Mouse (Mus musculus) heart, adult 9 months (tissue): ENCODE results near the gene Ptpn22.
A peak's percentile ranks its signal among the peaks of the same experiment; 100 is the strongest.
"Not testable (repeated sequence)": the region's sequence is repeated elsewhere in the genome, so short reads cannot be mapped to it uniquely, and the experiment has no call there.

ENCODE experiments used
- DNase-seq, 2 experiments: peaks; one replicate each; pipeline ENCODE4 v3.0.0; 2022; ENCODE audit warnings: low spot score in 2 of 2

The Ptpn22 gene

GRCm38 (mm10) chr3:103858881-103859801 lies at the start of gene Ptpn22:
Gene Ptpn22 (plus strand): TSS chr3:103859795.
- peak; percentile 14 to 58 for DNase-seq

- no peak for DNase-seq
Measured at GRCm38 (mm10) chr3:103809799-103810150, 49.8 kb upstream of the Ptpn22 start.

GRCm38 (mm10) chr3:103810967-103811366 lies 48.6 kb upstream of the Ptpn22 start:
- no peak for DNase-seq

- no peak for DNase-seq
Measured at GRCm38 (mm10) chr3:103827548-103827947, 32.0 kb upstream of the Ptpn22 start.

GRCm38 (mm10) chr3:103829036-103829435 lies 30.6 kb upstream of the Ptpn22 start:
- DNase-seq, result no peak

GRCm38 (mm10) chr3:103830681-103831080 lies 28.9 kb upstream of the Ptpn22 start:
- DNase-seq, result not testable (repeated sequence)

GRCm38 (mm10) chr3:103831146-103831545 lies 28.4 kb upstream of the Ptpn22 start:
- no peak for DNase-seq

GRCm38 (mm10) chr3:103832426-103832825 lies 27.2 kb upstream of the Ptpn22 start, which contains the start of gene Bcl2l15:
Gene Bcl2l15 (plus strand): TSS chr3:103832601.
- no peak for DNase-seq

GRCm38 (mm10) chr3:103834001-103834400 lies 25.6 kb upstream of the Ptpn22 start:
- DNase-seq, result no peak

GRCm38 (mm10) chr3:103835272-103835950 lies 24.2 kb upstream of the Ptpn22 start:
- DNase-seq, result no peak

- DNase-seq, result no peak
Measured at GRCm38 (mm10) chr3:103835951-103836310, 23.7 kb upstream of the Ptpn22 start.

GRCm38 (mm10) chr3:103836453-103836852 lies 23.1 kb upstream of the Ptpn22 start:
- no peak for DNase-seq

GRCm38 (mm10) chr3:103839711-103840110 lies 19.9 kb upstream of the Ptpn22 start:
- DNase-seq, result no peak

- DNase-seq, result not testable (repeated sequence)
Measured at GRCm38 (mm10) chr3:103840195-103840594, 19.4 kb upstream of the Ptpn22 start.

- not testable (repeated sequence) for DNase-seq
Measured at GRCm38 (mm10) chr3:103840946-103841345, 18.6 kb upstream of the Ptpn22 start.

- DNase-seq, result no peak
Measured at GRCm38 (mm10) chr3:103850644-103851363, 8.8 kb upstream of the Ptpn22 start.

- DNase-seq, result no peak
Measured at GRCm38 (mm10) chr3:103851481-103851880, 8.1 kb upstream of the Ptpn22 start.

- DNase-seq, result no peak
Measured at GRCm38 (mm10) chr3:103851882-103852281, 7.7 kb upstream of the Ptpn22 start.

- peak in 1 of 2 experiments; percentile 16 for DNase-seq
Measured at GRCm38 (mm10) chr3:103852565-103853299, 6.9 kb upstream of the Ptpn22 start.

- DNase-seq, result no peak
Measured at GRCm38 (mm10) chr3:103853804-103854203, 5.8 kb upstream of the Ptpn22 start.

GRCm38 (mm10) chr3:103857036-103857805 lies 2.4 kb upstream of the Ptpn22 start:
- DNase-seq, result no peak
